Mouse (Mus musculus) pancreas, adult 10 weeks (tissue): Measurements from ENCODE around the gene Yipf3. TPM values are rescaled to one million over a fixed set of nuclear protein-coding genes. Genes with fewer than 3 reads are reported as not detected.

Source experiments
- polyA plus RNA-seq: library from polyadenylated mRNA; stranded (reverse); fragments of 350-450 nt; fragmentation: Illumina TruSeq; extraction: RNeasy Lipid Tissue Mini Kit (QIAGEN cat#74804); gene quantifications from one replicate; pipeline ENCODE4 v1.2.3, GENCODE M21; 2015; ENCODE audit warnings: low read depth, low replicate concordance; ENCODE audit not compliant: insufficient read depth

Gene Yipf3
- 50.0 TPM for polyA plus RNA-seq

GRCm38 (mm10) chr17:46247512-46248188, at the start of gene Yipf3, which contains the start of gene Polr1c:
Gene Yipf3 (plus strand): TSS chr17:46248080.
Gene Polr1c (minus strand): TSS chr17:46248054.

GRCm38 (mm10) chr17:46202421-46203071, 45.3 kb upstream of the Yipf3 start, which contains the start of the genes Polh and Xpo5:
Gene Polh (minus strand): TSS chr17:46202645.
Gene Xpo5 (plus strand): TSS chr17:46202782.

GRCm38 (mm10) chr17:46253452-46254084, 5.7 kb downstream of the Yipf3 start, which contains the start of gene Lrrc73:
Gene Lrrc73 (plus strand): TSS chr17:46253531.

GRCm38 (mm10) chr17:46282483-46283123, 34.7 kb downstream of the Yipf3 start, which contains the start of gene Tjap1:
Gene Tjap1 (minus strand): TSS chr17:46283026.

GRCm38 (mm10) chr17:46297364-46298219, 49.7 kb downstream of the Yipf3 start, which contains the start of gene Dlk2:
Gene Dlk2 (plus strand): TSS chr17:46297421.

Other genes with a start within 250 kb of the Yipf3 start
- 87.9 TPM for gene Vegfa, start 215.7 kb upstream of the Yipf3 start, polyA plus RNA-seq
- 27.5 TPM for gene Mrps18a, start 137.1 kb upstream of the Yipf3 start, polyA plus RNA-seq
- gene Rsph9, start 103.9 kb upstream of the Yipf3 start, polyA plus RNA-seq = 4.6 TPM
- gene Mad2l1bp, start 94.5 kb upstream of the Yipf3 start, polyA plus RNA-seq = 3.8 TPM
- 40.3 TPM for gene Gtpbp2, start 87.0 kb upstream of the Yipf3 start, polyA plus RNA-seq
- 1.7 TPM for gene Polh, start 45.4 kb upstream of the Yipf3 start, polyA plus RNA-seq
- gene Xpo5, start 45.3 kb upstream of the Yipf3 start, polyA plus RNA-seq = 7.0 TPM
- gene Polr1c, start within 50 bp of the Yipf3 start, polyA plus RNA-seq = 10.2 TPM
- 3.1 TPM for gene Lrrc73, start 5.5 kb downstream of the Yipf3 start, polyA plus RNA-seq
- 8.6 TPM for gene Tjap1, start 34.9 kb downstream of the Yipf3 start, polyA plus RNA-seq
- not detected for gene Dlk2, start 49.3 kb downstream of the Yipf3 start, polyA plus RNA-seq
- 6.2 TPM for gene Abcc10, start 80.3 kb downstream of the Yipf3 start, polyA plus RNA-seq
- gene Zfp318, start 135.7 kb downstream of the Yipf3 start, polyA plus RNA-seq = 4.7 TPM
- gene Crip3, start 180.8 kb downstream of the Yipf3 start, polyA plus RNA-seq = 1.3 TPM
- not detected for gene Slc22a7, start 190.4 kb downstream of the Yipf3 start, polyA plus RNA-seq
- gene Ttbk1, start 239.6 kb downstream of the Yipf3 start, polyA plus RNA-seq = not detected
- gene Dnph1, start 248.6 kb downstream of the Yipf3 start, polyA plus RNA-seq = 1.7 TPM